Mouse (Mus musculus) gastrocnemius, adult 18-20 months (tissue): ENCODE data around the gene Hic1. TPM values are rescaled to one million over a fixed set of nuclear protein-coding genes. Genes with fewer than 3 reads are reported as not detected.

Experiments used
- DNase-seq: peaks from one replicate; pipeline ENCODE4 v3.0.0; 2021; ENCODE audit warnings: low spot score
- long read RNA-seq, 2 experiments: library from polyadenylated mRNA; stranded (forward); transcript quantifications; one replicate each; pipeline ENCODE4 v2.0.0; 2021
- total RNA-seq, 2 experiments: library from RNA; stranded (reverse); gene quantifications; 2 replicates each; pipeline ENCODE4 v1.2.3; 2021

Gene Hic1
- total RNA-seq = 1 to 10 TPM; 1.8 to 6.6 TPM
- long read RNA-seq, experiment 1 = 0 reads
- long read RNA-seq, experiment 2, partial matches to known transcripts = 0 of 1 reads
- long read RNA-seq, experiment 2, other reads (novel, unspliced or antisense) = 1 of 1 reads

DNA sequence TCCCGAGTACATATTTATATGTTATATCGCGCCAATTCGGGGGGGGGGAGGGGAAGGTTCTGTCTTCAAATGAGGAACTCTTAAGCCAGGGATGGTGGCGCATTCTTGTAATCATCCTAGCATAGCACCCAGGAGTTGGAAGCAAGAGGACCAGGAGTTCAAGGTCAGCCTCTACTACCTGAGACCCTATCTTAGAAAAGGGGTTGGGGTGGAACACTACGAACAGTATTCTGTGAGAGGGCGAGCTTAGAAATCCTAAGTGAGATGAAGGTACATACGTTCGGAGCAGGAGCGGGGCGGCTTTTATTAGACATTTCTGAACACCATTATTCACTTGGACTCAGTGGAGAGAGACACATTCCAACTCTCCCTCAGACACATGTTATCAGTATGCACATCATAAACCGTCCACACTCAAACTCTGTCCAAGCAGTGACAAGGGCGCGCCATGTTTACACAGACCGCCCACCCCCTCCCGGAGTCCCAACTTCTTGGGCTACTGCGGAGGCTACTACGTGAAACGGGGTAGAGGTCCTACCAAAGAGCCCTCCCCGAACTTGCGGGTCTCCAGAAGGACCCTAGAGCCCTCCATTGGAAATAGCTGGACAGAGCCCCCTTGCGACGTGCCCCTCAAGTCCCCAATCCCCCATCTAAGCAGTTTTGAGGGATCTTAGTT is at the start of gene Hic1:
Hic1 (minus strand) TSS at position 115 of the 676 bp plus-strand sequence.
- no peak for DNase-seq

DNA sequence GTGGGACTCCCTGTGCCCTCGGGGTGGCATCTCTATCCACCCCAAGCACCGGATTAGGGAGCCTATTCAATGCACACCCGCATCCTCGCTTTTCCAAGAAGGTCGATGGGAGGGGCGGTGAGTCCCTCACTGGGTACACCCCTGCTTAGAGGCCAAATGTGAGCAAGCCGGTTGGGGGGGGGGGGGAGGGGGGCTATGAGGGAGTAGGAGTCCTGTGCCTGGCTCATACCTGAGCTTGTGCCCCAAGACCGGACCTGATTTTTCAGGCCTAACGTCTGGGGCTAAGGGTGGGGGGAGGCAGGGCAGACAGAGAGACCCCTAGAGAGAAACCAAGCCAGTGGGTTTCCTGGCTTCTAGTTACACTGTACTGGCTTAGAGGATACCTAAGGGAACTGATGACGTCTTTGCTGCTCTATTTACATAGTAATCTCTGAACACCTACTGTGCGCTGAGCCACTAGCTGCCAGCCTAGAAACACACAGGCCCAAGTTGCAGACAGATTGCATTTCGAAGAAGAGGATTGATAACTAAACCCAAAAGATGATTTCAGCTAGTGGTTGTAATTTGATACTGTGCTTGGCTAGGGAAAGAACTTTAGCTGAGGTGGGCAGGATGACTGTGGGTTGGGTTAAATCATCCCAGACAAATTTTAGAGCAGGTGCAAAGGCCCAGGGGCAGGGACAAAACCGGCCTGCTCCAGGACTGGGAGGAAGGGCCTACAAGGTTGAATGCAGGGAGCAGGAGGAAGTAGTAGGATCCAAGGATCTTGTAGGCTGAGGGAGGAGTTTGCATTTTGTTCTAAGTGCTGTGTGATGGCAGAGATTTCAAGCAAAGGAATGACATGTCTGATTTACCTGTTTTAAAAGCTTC is 45.0 kb upstream of the Hic1 start:
- no peak for DNase-seq

DNA sequence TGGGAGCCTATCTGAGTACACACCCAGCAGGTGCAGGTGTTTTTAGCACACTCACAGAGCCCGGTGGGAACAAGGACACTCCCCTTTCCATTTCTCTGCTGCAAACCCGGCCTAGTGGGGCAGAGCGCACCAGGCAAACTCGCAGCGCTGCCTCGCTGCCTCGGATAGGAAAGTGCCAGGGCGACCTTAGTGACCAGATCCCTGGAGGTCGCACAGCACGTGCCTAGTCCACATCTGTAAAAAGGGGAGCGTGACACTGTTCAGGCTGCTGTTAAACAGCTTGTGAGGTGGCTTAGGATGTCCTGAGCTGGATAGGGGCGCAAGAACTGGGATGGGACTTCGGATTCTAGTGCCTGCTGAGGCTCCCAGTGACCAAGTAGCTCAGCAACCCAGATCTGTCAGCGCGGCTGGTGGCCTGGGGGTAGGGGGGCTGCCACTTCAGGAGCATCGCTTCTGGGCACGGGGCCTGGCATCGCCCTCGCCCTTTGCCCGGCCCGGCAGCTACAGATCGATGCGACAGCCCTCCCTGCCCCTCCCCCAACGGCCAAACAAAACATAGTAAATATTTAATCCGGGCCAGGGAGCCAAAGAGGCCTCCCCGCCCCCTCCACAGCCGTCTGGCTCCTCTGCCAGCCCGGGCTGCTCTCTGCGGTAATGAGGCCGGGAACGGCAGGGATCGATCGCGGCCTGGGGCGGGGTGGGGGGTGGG is 44.2 kb upstream of the Hic1 start:
- DNase-seq = no peak

DNA sequence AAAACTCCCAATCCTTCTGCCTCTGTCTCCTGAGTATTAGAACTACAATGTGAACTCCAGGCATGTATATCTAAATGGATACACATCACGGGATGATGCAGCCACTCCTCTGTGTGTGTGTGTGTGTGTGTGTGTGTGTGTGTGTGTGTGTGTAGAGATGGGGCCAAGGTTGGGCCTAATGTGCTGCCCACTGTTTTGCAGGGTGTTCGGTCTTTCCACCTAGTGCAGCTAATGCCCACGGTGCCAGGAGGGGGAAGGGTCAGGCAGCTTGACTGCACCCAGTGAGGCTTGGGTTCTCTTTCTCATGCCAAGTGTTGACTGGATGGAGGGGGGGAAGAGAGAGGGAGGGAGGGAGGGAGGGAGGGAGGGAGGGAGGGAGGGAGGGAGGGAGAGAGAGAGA is 43.6 kb upstream of the Hic1 start:
- no peak for DNase-seq

DNA sequence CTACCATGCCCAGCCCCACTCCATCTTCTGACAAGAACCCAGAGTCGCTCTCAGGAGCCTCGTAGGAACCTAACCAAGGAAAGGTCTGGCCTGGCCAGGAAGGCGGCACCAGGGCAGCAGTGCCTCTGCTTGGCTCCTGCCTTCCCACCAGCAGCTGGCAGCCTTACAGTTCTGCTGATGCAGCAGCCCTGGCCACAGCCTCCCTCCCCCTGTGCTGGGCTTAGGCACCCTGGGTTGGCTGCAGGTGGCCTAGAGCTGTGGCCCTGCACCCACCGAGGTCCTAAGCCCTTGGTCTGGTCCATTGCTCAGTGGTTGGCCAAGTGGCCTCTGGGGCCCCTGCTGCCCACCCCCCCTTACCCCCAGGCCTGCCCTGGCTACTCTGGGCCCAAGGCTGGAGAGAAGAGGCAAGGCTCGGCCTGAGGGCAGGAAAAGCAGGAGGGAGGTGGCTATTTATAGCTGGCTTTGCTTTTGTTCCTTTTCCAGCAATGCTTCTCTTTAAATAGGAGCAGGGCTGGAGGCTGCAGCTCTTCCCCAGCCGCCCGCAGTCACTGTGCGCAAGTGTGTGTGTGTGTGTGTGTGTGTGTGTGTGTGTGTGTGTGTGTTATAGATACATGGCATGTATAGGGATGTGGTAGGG is 42.8 kb upstream of the Hic1 start:
- peak; percentile 49 for DNase-seq

DNA sequence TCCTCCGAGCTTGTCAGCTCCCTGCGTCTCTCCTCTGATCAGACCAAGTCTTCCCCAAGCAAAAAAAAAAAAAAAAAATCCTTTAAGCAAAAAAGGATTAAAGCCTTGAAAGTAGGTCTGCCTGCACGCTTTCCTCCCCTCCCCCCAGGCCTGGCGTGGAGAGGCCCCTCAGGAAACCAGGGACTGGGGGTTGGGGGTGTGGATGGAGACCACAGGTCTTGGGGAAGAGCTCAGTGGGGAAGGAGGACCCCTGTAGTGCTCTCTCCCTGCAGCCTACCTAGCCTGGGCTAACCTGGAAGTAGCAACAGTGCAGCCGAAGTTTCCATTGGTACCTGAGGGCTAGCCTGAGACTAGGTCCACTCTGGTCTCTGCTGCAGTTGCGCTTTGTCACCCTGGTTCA is 41.4 kb upstream of the Hic1 start:
- no peak for DNase-seq

DNA sequence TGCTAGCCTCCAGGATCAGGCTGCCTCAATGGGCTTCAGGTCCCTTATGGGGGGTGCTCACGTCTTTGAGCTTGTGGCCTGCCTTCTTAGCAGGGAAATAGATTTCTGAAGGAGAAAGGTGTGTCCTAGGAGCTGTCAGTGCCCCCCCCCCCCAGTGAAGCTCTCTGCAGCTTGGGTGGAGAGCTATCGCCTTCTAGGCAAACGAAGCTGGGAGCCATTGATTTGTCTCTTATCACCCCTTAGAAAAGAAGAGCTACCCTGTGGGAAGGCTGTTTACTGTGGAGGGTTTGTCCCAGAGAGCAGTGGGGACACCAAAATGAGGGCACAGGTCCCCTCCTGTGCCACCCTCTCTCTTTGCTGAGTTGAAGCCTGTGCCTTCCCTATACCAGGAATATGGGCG is 40.8 kb upstream of the Hic1 start:
- no peak for DNase-seq

DNA sequence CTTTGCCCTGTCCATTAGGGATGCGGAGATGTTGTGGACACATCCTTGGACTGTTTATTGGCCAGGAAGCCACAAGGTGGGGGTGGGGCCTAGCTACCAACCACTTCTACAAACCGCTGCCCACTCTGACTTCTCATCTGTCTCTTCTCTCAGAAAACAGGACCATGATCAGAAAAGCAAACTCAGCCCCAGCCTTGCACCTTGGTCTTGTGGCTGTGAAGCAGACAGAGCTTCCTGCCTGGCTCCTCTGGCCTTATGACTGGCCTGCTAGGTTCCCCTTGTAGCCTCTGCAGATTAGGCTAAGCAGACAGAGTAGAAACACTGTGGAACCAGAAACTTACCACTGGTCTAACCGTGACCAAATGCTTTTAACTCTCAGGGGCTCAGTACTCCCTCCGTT is 40.0 kb upstream of the Hic1 start:
- DNase-seq = no peak

DNA sequence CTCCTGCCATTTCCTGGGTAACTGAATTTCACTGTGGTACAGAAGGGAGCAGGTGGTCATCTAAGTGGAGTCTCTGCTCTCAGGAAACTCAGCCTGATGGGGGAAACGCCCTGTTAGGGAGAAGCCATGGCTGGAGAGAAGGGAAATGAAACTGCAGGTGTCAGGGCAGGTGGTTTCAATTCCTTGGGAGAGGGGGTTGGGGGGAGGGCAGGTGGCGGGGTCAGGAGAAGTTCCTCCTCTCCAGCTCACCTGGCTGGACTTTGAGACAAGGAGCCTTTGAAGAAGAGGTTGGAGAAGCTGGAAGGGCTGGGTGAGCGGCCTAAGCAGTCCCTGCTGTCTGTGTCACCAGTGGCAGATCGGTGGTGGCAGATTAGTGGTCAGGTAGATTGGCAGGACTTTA is 37.0 kb upstream of the Hic1 start:
- DNase-seq = no peak

DNA sequence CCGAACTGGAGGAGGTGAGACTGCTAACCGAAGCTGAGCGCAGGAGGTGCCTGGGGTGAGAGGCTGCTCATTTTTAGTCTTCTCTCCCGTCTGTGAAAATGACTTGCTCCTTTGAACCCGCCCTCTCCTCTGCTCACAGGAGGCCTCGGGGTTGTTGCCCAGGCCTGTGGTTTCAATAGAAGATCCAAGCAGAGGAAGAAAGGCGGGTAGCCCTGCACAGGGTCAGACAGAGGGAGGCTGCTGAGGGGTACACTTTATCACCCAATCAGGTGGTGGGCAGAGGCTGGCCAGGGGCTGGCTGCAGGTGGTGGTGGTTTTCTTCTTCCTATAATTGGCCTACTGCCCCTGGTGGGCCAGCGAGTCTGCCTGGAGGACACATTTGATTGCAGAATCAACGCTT is 35.2 kb upstream of the Hic1 start:
- DNase-seq = no peak

DNA sequence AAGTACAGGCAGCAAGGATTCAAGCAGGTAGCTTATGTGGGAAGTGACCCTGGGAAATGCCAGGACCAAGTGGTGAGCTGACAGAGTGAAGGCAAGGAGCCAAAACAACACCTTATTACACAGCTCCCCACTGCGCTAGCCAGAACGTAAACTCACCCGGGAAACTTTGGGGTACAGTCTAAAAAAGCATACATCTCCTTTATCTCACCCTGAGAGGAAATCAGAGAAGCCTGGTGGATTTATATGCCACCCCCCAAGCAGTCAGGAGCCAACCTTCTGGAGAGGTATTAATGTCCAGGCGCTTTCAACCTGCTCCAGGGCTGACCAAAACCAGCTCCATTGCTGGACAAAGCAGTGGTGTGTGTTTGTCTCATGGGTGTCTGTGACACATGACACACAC is 34.6 kb upstream of the Hic1 start:
- DNase-seq = no peak

DNA sequence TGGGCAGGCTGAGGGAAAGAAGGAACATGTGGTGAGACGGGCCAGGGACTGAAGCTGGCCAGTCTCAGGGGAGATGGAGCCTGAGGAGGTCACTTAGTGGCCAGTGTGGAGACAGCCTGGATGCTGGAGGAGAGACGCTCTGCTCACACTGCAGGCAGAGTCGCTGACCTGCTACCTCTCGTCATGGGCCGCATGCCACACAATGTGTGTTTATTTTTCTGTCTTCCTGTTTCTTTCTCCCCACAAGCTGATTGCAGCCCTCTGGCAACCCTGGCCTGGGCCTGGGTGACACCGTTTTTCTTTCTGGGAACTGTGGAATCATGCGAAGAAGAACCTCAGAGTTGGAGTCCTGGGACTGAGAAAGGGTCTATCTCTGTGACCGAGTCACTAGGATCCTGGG is 32.4 kb upstream of the Hic1 start:
- DNase-seq = no peak

DNA sequence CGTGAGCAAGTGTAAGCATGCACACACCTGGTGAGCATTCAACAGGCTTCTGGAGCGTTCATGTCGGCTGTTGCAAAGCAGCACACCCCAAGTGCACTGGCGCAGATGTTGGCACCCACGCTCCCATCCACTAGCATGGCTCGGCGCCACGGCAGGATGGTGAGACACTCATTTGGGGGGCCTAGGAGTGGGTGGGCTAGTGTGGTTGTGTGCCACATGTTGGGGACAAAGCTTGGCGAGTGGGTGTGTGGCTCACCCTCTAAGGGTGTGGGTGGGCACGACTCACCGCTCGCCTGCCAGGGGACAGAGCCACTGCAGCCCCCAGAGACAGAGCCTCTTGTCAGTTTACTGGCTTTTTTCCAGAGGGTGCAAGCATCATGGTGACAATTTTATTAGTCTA is 31.6 kb upstream of the Hic1 start:
- DNase-seq = no peak

DNA sequence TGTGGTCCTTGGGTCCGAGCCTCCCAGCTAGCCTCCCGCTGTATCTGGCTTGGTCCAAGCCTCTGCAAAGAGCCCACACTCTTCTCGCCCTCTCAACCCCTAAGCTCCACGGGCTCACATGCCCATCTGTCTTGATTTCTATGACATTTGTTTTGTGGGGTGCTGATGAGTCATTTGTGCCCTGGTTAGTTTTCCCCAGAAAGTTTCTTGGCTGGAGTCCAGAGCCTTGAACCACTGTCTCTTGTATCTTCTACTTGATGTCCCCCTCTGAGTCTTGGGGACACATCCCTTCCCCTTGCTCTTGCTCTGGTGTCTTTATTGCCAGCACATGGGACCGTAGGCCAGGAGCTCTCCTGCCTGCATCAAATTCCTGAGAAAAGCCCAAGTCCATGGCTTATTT is 30.6 kb upstream of the Hic1 start:
- no peak for DNase-seq

DNA sequence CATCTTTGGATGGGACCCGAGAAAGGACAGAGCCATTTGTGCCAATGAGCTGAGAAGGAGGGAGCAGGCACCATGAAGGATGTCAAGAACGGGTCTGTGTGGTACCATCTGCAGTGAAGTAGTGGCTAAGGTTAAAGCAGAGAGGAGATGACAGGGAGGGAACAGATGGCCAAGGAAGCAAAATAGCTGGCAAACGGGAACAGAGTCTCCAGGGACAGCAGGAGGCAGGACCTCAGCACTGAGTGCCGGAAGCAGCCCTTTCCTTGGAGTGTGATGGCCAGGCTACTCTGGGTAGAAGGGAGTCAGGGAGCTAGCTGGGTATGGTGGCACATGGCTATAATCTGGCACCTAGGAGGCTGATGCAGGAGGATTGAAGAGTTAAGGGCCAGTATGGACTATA is 29.5 kb upstream of the Hic1 start:
- DNase-seq = no peak

DNA sequence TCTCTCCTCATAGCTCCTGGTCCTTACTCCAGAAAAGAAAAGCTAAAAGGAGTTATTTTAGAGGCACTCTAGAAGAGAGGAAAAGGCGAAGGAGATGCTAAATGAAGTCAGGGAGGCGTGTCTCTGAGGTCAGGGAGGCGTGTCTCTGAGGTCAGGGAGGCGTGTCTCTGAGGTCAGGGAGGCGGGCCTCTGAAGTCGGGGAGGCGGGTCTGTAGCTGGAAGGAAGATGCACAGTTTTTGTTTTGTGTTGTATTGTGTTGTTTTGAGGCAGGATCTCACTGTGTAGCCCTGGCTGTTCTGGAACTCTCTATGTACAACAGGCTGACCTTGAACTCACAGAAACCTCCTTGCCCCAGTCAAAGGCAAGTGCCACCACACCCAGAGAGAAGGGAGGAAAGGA is 28.6 kb upstream of the Hic1 start:
- no peak for DNase-seq

DNA sequence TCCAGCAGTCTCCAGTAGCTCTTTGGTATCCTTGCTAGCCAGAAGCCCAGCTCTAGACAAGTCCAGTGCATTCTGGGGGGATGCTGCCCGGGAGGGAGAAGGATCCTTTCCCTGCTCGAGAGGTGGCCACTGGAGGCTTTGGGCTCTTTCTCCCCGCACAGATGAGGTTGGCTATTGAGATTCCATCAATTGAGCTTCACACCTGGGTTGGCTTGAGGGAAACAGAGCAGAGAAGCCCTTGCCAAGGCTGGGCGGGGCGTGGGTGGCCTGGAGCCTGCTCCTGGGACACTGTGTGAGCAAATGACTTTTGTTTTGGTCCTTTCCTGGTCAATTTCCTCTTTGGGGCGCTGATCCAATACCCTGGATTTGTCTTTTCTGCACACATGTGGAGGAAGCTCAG is 26.8 kb upstream of the Hic1 start:
- no peak for DNase-seq

DNA sequence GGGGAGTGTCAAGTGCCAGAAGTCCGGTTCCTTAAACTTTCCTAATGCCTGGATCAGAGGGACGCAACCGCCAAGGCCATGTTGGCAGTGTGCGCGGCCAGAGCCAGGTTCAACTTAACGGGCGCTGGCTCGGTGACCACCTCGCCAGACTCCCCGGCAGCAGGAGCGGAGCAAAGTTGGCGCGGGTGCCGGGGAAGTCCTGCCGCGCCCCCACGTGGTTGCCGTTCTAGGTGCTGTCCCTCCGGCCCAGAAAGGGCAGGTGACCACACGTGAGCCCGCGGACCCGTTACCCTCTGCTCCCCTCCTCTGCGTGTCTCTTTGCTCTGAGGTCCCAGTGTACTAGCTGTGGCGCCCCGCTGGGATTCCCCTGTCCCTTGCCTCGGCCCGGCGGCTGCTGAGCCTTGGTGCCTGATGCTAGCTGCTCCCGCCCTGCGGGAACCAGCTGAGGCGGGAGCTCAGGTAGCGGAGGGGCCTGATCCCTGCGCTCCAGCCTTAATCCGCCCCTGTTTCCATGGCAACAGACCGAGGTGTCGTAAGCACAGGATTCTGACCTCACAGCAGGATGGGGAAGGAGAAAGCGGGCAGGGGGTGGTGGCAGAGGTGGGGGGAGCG is 25.6 kb upstream of the Hic1 start:
- DNase-seq = no peak

DNA sequence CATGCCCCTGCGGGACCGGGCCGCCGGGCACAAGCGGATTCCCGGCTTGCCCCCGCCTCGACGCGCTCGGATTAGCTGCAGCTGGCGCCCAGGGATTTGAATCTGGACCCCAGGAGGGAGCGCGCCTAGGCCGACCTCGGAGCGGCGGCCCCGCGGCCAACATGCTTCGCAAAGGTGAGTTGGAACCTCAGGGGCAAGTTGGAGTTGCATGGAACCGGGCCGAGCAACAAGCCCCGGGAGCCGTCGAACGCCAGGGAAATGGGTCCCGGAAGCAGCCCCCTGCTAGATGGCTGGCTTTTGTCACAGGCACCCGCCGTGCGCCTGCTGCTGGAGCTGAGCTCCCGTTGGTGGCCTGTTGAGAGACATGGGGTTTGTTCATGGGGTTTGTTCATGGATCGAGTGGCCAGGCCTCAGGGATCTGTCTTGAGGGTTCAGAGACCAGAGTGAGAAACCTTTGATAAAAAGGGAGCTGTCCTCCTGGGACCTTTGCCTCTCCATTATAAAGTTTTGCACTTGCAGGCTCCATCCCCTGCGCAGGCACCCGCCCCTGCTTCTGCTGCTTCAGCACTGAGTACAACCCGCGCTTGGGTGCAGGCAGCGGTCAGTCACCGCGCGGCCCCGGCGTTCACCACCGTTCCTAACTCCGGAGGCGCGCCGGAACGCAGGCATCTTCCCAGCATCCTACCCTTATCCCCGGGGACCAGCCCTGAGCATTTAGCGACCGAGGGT is 25.0 kb upstream of the Hic1 start:
- no peak for DNase-seq

DNA sequence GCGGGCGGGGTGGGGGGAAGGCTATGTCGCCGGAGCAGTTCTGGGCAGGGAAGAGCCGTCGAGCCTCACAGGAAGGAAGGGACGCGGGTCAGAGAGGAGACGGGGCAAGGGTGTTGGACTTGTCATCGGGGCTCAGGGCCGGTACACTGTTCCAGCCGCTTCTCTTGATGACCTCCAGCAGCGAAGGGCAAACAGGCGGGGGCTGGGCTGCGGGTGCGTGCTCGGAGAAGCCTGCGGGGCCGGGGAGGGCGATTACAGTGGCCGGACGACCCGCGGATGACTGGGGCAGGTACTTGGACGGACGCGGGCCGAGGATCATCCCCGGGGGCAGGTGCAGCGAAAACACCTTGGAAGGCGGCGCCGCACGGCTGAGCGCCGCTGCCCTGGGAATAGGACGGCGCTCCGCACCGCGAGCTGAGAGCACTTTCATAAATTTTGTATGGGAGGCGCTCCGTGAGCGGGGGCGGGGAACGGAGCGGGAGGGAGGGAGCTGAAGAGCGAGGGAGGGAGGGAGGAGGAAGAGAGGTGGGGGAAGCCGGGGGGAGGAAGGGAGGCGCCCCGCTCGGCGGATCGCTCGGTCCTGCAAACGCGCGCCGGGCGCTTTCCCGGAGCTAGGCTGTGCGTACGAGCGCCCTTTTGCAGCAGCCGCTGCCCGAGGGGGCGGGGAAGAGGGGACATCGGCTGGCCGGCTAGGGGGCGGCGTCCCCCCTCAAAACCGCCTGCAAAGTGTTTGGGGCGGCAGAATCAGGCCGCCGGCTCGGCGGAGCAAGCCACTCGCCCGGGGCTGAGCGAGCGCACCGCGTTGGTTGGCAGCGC is 24.1 kb upstream of the Hic1 start, which contains the start of gene Rtn4rl1:
Rtn4rl1 (plus strand) TSS at position 528 of the 816 bp plus-strand sequence.
- DNase-seq = peak; percentile 58
